Mouse (Mus musculus) megakaryocyte, embryonic 14.5 days (primary cell): ENCODE results near the gene Fermt2. TPM values are rescaled to one million over a fixed set of nuclear protein-coding genes. Genes with fewer than 3 reads are reported as not detected.
A peak's percentile ranks its signal among the peaks of the same experiment; 100 is the strongest.

ENCODE experiments used
- H3K27me3 ChIP-seq: replicated peaks from 2 replicates; pipeline ENCODE3; 2012; ENCODE audit warnings: inconsistent platforms
- H3K36me3 ChIP-seq: replicated peaks from 2 replicates; pipeline ENCODE3; 2012; ENCODE audit warnings: low read length, inconsistent platforms, mixed read lengths
- H3K4me1 ChIP-seq: 2 replicates; pipeline ENCODE4 v1.6.1; 2012; ENCODE audit warnings: inconsistent platforms
- H3K4me3 ChIP-seq: replicated peaks from 2 replicates; pipeline ENCODE3; 2012; ENCODE audit warnings: moderate library complexity, mild to moderate bottlenecking, inconsistent platforms
- H3K9me3 ChIP-seq: 2 replicates; pipeline ENCODE4 v1.6.1; 2012; ENCODE audit warnings: inconsistent platforms
- FLI1 ChIP-seq: IDR thresholded peaks from 2 replicates; pipeline ENCODE4 v1.6.1; 2012; ENCODE audit warnings: low read length, inconsistent platforms, mixed read lengths
- GATA1 ChIP-seq: IDR thresholded peaks from 3 replicates; pipeline ENCODE4 v1.6.1; 2012; ENCODE audit warnings: mixed read lengths, low read length, inconsistent platforms, borderline replicate concordance
- polyA plus RNA-seq: library from polyadenylated mRNA; stranded (reverse); fragments of >175 nt; gene quantifications from 2 replicates; pipeline ENCODE4 v1.2.3, GENCODE M21; 2012; ENCODE audit warnings: low replicate concordance; ENCODE audit not compliant: insufficient read depth

Gene Fermt2
- not detected in 2 replicates for polyA plus RNA-seq

DNA sequence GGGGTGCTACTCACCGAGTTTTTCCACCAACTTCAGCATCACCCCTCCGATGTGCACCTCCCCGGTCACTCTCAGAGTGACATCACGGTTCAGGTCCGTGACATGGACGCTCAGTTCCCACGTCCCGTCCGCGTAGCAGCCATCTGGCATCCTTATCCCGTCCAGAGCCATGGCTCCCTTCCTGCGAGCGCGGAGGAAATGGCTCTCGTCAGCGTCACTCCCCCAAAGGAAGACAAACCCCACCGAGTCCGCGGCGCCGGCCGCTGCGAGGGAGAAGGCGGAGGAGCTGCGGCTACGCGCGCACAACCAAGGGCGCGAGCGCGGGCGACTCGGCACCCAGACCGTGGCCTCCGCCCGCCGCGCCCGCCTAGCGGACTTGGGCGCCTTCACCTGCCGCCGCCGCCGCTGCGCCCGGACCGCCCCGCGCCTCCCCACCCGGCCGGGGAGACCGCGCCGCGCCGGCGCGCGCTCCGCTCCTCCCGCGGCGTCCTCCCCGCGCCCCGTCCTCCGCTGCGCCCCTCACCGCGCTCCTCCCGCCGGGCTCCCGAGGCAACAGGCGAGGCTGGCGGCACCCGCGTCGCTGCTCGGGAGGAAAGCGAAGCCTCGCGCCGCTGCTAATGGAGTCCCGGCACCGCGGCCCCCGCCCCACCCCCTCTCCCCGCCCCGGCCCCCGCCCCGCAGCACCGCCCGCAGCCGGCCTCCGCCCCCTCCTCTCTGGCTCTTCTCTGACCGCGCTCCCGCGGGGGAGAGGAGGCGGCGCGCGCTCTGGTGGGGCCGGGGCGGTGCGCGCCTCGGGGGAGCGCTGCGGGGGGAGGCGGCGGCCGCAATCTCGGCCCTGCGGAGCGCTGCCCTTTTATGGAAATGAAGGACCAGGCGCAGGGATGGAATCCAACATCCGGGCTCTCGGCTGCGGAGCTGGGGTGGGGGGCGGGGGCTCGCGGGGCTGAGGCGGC is at the start of gene Fermt2:
Gene Fermt2, minus strand, starts transcription at position 708 of the 953 bp plus-strand sequence.
- peaks cover 72% of the 10 kb centered on the region for H3K27me3 ChIP-seq
- no peak for TF ChIP-seq FLI1
- TF ChIP-seq GATA1 = no peak
- H3K36me3 ChIP-seq = no peaks in the 10 kb centered on the region
- no peaks in the 10 kb centered on the region for H3K9me3 ChIP-seq
- H3K4me1 ChIP-seq = peaks cover 19% of the 10 kb centered on the region
- peak within 1 kb of the TSS; percentile 90 for H3K4me3 ChIP-seq

DNA sequence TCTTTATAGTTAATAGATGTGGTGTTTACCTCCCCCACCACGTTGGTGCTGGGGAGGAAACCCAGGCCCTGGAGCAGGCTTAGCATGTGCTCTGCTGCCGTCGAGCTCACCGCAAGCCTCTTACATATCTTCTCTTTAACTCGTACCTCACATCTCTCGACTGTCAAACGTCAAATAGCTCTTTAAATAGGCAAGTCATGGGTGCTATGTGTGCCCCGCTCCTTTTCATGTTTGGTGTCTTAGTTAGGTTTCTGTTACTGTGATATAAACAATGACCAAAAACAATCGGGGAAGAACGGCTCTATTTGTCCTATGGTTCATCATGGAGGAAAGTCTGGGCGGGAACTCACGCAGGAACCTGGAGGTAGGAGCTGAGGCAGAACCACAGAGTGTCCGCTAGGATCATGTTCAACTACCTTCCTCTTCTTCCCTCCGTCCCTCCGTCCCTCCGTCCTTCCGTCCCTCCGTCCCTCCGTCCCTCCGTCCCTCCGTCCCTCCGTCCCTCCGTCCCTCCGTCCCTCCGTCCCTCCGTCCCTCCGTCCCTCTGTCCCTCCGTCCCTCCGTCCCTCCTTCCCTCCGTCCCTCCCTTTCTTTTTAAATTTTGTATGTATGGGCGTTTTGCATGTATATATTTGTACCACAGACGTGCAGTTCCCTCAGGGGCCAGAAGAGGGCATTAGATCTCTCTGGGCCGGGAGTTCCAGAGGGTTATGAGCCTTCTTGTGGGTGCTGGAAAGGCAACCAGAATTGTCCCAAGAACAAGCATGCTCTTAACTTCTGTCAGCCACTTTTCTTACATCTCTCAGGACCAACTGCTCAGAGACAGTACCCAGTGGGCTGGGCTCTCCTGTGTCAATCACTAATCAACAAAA is 36.4 kb upstream of the Fermt2 start:
- H3K4me1 ChIP-seq = peaks cover 12% of the 10 kb centered on the region
- no peaks in the 10 kb centered on the region for H3K36me3 ChIP-seq
- no peaks in the 10 kb centered on the region for H3K9me3 ChIP-seq
- H3K4me3 ChIP-seq = peak overlapping the region; percentile 87
- H3K27me3 ChIP-seq = peaks cover 16% of the 10 kb centered on the region
- TF ChIP-seq FLI1 (no peak), GATA1 (no peak)

DNA sequence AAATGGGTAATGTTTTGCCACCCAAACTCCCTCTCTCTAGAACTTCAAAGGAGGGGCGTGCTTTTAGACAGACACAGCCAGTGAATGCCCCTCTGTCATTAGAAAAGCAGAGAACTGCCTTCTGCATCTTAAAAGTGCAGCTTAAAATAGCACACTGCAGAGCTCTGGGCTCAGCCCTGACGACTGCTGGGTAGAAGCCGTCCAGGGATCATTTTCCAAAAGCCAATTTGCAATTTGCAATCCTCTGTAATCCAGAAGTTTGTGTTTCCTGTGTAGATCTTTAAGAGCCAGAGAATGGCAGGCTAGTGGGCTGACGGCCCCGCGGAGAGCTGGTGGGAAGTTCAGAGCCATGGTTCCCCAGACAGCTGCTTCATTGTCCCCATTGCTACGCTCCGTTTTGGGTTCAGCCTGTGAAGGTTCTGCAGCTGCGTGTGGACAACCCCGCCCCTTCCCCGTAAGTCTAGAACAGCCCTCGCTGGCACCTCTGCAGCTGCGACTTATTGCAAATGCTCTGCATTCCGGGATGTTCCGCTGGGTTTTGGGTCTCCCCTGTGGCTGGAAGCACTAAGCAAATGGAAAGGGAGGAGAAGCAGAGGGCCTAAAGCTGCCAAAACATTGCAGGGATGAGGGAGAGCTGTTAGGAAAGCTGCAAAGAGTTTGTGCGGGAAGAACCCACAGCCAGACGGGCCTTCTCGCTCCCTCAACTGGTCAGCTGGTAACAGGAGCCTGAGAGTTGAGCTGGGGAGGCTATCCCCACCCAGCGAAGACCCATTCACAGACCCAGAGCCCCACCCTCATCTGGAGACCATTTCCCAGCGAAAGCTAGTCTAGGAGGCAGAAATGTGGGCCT is 35.5 kb upstream of the Fermt2 start:
- no peaks in the 10 kb centered on the region for H3K9me3 ChIP-seq
- H3K36me3 ChIP-seq = no peaks in the 10 kb centered on the region
- H3K27me3 ChIP-seq = peaks cover 16% of the 10 kb centered on the region
- no peak for TF ChIP-seq FLI1
- no peak for TF ChIP-seq GATA1
- no peak overlapping the region for H3K4me3 ChIP-seq
- H3K4me1 ChIP-seq = peaks cover 12% of the 10 kb centered on the region

DNA sequence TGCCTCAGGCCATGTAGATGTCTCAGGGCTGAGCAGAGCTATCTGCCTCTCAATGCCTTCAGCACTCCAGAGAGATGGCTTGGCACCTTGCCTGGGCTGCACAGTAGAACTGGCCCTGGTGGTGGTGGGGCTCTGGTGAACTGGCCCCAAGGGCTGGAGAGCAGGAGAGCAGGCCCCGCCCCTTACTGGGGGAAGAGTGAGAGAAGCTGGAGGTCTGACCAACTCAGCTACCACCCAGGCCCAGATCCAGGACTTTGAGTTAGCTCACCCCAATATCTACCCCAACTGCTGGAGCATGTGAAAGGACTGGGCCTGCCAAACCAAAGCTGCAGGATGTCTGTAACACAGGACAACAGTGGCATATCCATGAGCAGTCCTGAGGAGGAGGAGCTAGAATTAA is 33.7 kb upstream of the Fermt2 start:
- peaks cover 12% of the 10 kb centered on the region for H3K4me1 ChIP-seq
- no peaks in the 10 kb centered on the region for H3K36me3 ChIP-seq
- no peaks in the 10 kb centered on the region for H3K9me3 ChIP-seq
- TF ChIP-seq GATA1 (no peak), FLI1 (no peak)
- H3K27me3 ChIP-seq = peaks cover 16% of the 10 kb centered on the region
- no peak overlapping the region for H3K4me3 ChIP-seq

DNA sequence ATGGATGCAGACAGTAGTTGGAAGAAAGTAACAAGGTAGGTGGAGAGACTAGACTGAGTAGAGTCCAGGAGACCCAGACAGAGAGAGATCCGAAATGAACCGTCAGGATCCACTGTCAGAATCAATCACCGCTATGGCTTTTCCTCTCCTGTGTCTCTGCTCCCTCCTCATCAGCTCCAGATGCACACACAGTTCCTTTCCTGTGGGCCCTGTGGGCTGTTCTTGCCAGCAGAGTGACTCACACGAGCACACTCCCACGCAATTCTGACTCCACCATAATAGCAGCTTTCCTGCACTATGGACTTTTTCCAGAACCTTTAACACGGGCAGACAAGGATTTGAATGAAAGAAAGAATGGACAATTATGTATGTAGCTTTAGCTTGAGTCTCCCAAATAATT is 31.8 kb upstream of the Fermt2 start:
- no peak for TF ChIP-seq FLI1
- TF ChIP-seq GATA1 = no peak
- Histone ChIP-seq H3K9me3 (no peaks in the 10 kb centered on the region), H3K4me3 (no peak overlapping the region), H3K27me3 (peaks cover 16% of the 10 kb centered on the region), H3K4me1 (peaks cover 12% of the 10 kb centered on the region), H3K36me3 (no peaks in the 10 kb centered on the region)

DNA sequence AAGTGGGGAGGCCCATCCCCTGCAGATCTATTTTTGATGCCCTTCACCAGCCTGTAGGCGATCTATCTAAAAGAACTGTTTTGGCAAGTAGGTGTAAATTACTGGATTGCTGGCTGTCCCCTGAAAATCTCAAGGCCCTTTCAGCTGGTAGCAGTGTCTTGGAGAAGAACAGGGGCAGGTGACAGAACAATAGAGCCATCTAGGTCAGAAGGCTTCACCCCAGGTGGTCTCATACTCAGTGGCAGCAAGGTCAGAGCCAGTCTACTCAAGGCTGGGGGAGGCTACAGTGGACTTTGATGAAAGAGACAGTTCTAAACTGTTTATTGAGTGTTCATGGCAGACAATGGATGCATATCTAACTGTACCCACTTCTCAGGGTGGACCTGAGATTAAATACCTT is 29.1 kb upstream of the Fermt2 start:
- Histone ChIP-seq H3K4me3 (no peak overlapping the region), H3K36me3 (no peaks in the 10 kb centered on the region), H3K9me3 (no peaks in the 10 kb centered on the region), H3K4me1 (no peaks in the 10 kb centered on the region), H3K27me3 (peaks cover 6% of the 10 kb centered on the region)
- no peak for TF ChIP-seq FLI1
- TF ChIP-seq GATA1 = no peak

DNA sequence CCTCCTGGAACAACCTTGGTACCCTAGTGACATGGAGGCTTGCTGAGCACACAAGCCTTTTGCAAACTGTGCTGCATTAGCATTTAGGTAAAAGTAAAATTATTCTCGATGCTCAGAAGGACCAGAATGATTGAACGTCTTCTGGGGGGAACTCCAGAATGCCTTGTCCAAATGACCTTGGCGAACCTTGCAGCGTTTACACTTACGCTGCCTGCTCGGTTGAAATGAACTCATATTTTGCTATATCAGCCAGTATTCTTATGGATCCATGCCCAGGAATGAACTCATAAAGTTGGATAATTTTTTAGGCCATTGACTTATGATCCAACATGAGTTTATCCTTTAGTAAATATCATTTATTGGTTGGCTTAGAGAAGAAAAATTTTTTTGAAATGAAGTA is 24.4 kb upstream of the Fermt2 start:
- H3K27me3 ChIP-seq = no peaks in the 10 kb centered on the region
- no peaks in the 10 kb centered on the region for H3K36me3 ChIP-seq
- TF ChIP-seq GATA1 = no peak
- no peak for TF ChIP-seq FLI1
- no peak overlapping the region for H3K4me3 ChIP-seq
- no peaks in the 10 kb centered on the region for H3K9me3 ChIP-seq
- peaks cover 4% of the 10 kb centered on the region; the same call in 1 of the 2 replicates for H3K4me1 ChIP-seq

DNA sequence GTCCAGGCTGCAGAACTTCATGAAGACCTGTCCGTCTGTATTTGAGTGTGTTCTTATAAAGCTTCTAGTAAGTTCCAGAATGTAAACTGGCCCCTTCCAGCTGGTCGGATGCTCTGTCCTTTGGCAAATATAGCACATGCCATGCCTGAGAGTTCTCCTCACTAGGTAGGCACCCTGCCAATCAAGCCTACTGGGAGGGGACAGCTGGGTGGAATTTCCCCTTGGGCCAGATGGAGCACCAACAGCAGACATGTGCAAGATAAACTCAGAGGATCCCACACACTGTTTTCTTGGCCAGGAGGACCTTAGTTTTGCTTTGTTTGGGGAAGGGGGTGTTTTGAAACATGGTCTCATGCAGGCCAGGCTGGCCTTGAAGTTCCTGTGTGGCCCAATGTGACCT is 23.9 kb upstream of the Fermt2 start:
- TF ChIP-seq FLI1 = no peak
- no peak for TF ChIP-seq GATA1
- Histone ChIP-seq H3K27me3 (no peaks in the 10 kb centered on the region), H3K9me3 (no peaks in the 10 kb centered on the region), H3K4me3 (no peak overlapping the region), H3K36me3 (no peaks in the 10 kb centered on the region), H3K4me1 (peaks cover 4% of the 10 kb centered on the region; the same call in 1 of the 2 replicates)

DNA sequence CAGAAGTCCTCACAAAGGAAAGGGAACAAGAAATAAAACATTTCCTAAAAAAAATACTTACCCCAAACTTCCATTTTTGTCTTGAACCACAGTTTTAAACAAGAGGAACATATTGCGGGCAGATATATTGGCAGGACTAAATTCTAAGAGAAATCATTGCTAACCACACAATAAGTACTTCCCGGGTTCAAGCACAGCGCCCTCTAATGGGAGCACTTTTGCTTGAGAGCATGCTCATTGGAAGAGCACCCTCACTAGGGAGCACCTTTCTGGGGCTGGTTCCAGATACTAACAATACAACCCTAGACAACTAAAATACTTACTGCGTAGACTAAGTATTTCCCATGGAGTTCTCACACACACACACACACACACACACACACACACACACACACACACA is 22.5 kb upstream of the Fermt2 start:
- Histone ChIP-seq H3K27me3 (no peaks in the 10 kb centered on the region), H3K4me1 (peaks cover 4% of the 10 kb centered on the region; the same call in 1 of the 2 replicates), H3K4me3 (no peak overlapping the region), H3K9me3 (peaks cover 4% of the 10 kb centered on the region), H3K36me3 (no peaks in the 10 kb centered on the region)
- no peak for TF ChIP-seq GATA1
- no peak for TF ChIP-seq FLI1
